Mouse (Mus musculus) testis, adult 2 months (tissue): ENCODE measurements around the gene Klk1b4.

Experiments
- CTCF ChIP-seq: fragments of 200-500 bp; IDR thresholded peaks from 2 replicates; pipeline ENCODE4 v1.5.1; 2012; ENCODE audit warnings: low read depth, mild to moderate bottlenecking, inconsistent platforms, low read length, moderate library complexity; ENCODE audit not compliant: control insufficient read depth, insufficient read depth, insufficient replicate concordance
- POLR2A ChIP-seq: fragments of 200-500 bp; IDR thresholded peaks from 2 replicates; pipeline ENCODE4 v1.6.1; 2012; ENCODE audit warnings: low read depth, mild to moderate bottlenecking, inconsistent platforms, low read length, moderate library complexity; ENCODE audit not compliant: control insufficient read depth

GRCm38 (mm10) chr7:44208307-44208706, 1.1 kb downstream of the Klk1b4 start:
- TF ChIP-seq POLR2A (no peak), CTCF (no peak)
